Mouse (Mus musculus) olfactory bulb, adult 2 months (tissue): ENCODE results near the gene Akt1s1. TPM values are rescaled to one million over a fixed set of nuclear protein-coding genes. Genes with fewer than 3 reads are reported as not detected.

Experiments used
- H3K27ac ChIP-seq: fragments of 200-500 bp; 2 replicates; pipeline ENCODE4 v1.5.1; 2012; ENCODE audit warnings: low read depth, low read length; ENCODE audit not compliant: insufficient read depth
- H3K4me1 ChIP-seq: fragments of 200-500 bp; 2 replicates; pipeline ENCODE4 v1.6.1; 2012; ENCODE audit warnings: low read length; ENCODE audit not compliant: control insufficient read depth, insufficient read depth
- H3K4me3 ChIP-seq: fragments of 200-500 bp; 2 replicates; pipeline ENCODE4 v1.5.1; 2012; ENCODE audit warnings: mild to moderate bottlenecking, low read depth, low read length, moderate library complexity; ENCODE audit not compliant: insufficient read depth
- CTCF ChIP-seq: fragments of 200-500 bp; IDR thresholded peaks from 2 replicates; pipeline ENCODE4 v1.5.1; 2012; ENCODE audit warnings: low read depth, mild to moderate bottlenecking, low read length, moderate library complexity; ENCODE audit not compliant: insufficient read depth
- POLR2A ChIP-seq: fragments of 200-500 bp; IDR thresholded peaks from 2 replicates; pipeline ENCODE4 v1.6.1; 2012; ENCODE audit warnings: mild to moderate bottlenecking, low read depth, low read length, moderate library complexity; ENCODE audit not compliant: insufficient read depth
- WGBS: fragments of 180-500 bp; shearing (Covaris S2); methylation state at CpG from one replicate; pipeline ENCODE4 v1.1.7; 2018; 5-methylcytosine and 5-hydroxymethylcytosine counted together
- polyA plus RNA-seq: library from polyadenylated mRNA; stranded (reverse); fragments of >200 nt; gene quantifications from 2 replicates; pipeline ENCODE4 v1.2.4, GENCODE M21; 2012; ENCODE audit warnings: low replicate concordance; ENCODE audit not compliant: missing spikeins, insufficient read depth, insufficient read length

Gene Akt1s1
- polyA plus RNA-seq, result not detected in 2 replicates

- 0% methylated on average over 54 of the region's 54 CpGs for WGBS
- peak within 1 kb of the TSS; percentile 90 for H3K4me3 ChIP-seq
- peaks cover 30% of the 10 kb centered on the region for H3K4me1 ChIP-seq
- H3K27ac ChIP-seq, result peak within 1 kb of the TSS; percentile 99
- TF ChIP-seq CTCF, result peak; percentile 4; the same call in 1 of the 2 replicates
- TF ChIP-seq POLR2A, result peak; percentile 45
Measured at GRCm38 (mm10) chr7:44848561-44849415, at the start of gene Akt1s1, which contains the start of gene Tbc1d17. TSS of gene Akt1s1 (plus strand) at chr7:44848991. TSS of gene Tbc1d17 (minus strand) at chr7:44849079.

- Histone ChIP-seq H3K4me1 (no peaks in the 10 kb centered on the region), H3K4me3 (no peak overlapping the region), H3K27ac (no peak overlapping the region)
- 84% methylated on average over 2 of the region's 2 CpGs for WGBS
- TF ChIP-seq POLR2A (no peak), CTCF (no peak)
Measured at GRCm38 (mm10) chr7:44808927-44809326, 39.9 kb upstream of the Akt1s1 start.

- H3K4me1 ChIP-seq, result no peaks in the 10 kb centered on the region
- H3K27ac ChIP-seq, result no peak overlapping the region
- TF ChIP-seq POLR2A (no peak), CTCF (no peak)
- WGBS, result 96% methylated on average over 3 of the region's 3 CpGs
- H3K4me3 ChIP-seq, result no peak overlapping the region
Measured at GRCm38 (mm10) chr7:44809466-44809865, 39.3 kb upstream of the Akt1s1 start.

GRCm38 (mm10) chr7:44810365-44810764, 38.4 kb upstream of the Akt1s1 start:
- TF ChIP-seq POLR2A (no peak), CTCF (no peak)
- 66% methylated on average over 4 of the region's 4 CpGs for WGBS
- no peak overlapping the region for H3K27ac ChIP-seq
- H3K4me3 ChIP-seq, result no peak overlapping the region
- peaks cover 3% of the 10 kb centered on the region for H3K4me1 ChIP-seq

GRCm38 (mm10) chr7:44810819-44811557, 37.8 kb upstream of the Akt1s1 start:
- Histone ChIP-seq H3K4me1 (peaks cover 3% of the 10 kb centered on the region), H3K27ac (no peak overlapping the region), H3K4me3 (no peak overlapping the region)
- WGBS, result 88% methylated on average over 7 of the region's 7 CpGs
- TF ChIP-seq POLR2A (no peak), CTCF (no peak)

GRCm38 (mm10) chr7:44812651-44813325, 36.0 kb upstream of the Akt1s1 start:
- no peak overlapping the region for H3K27ac ChIP-seq
- TF ChIP-seq CTCF (no peak), POLR2A (no peak)
- no peak overlapping the region for H3K4me3 ChIP-seq
- H3K4me1 ChIP-seq, result peaks cover 3% of the 10 kb centered on the region
- 92% methylated on average over 20 of the region's 20 CpGs for WGBS

- Histone ChIP-seq H3K27ac (no peak overlapping the region), H3K4me3 (no peak overlapping the region), H3K4me1 (peaks cover 8% of the 10 kb centered on the region)
- TF ChIP-seq CTCF (no peak), POLR2A (no peak)
- WGBS, result 86% methylated on average over 3 of the region's 3 CpGs
Measured at GRCm38 (mm10) chr7:44813985-44814384, 34.8 kb upstream of the Akt1s1 start.

- Histone ChIP-seq H3K4me3 (no peak overlapping the region), H3K4me1 (peaks cover 9% of the 10 kb centered on the region), H3K27ac (no peak overlapping the region)
- TF ChIP-seq POLR2A, result no peak
- no peak for TF ChIP-seq CTCF
- WGBS, result 87% methylated on average over 4 of the region's 4 CpGs
Measured at GRCm38 (mm10) chr7:44814423-44814822, 34.4 kb upstream of the Akt1s1 start.
